Mouse (Mus musculus): ENCODE data around the gene Zfp750. TPM values are rescaled to one million over a fixed set of nuclear protein-coding genes. Genes with fewer than 3 reads are reported as not detected.

Zfp750 gene
- total and polyA plus RNA-seq, 3 experiments: 0.06 to 0.08 TPM; not detected in 1

DNA sequence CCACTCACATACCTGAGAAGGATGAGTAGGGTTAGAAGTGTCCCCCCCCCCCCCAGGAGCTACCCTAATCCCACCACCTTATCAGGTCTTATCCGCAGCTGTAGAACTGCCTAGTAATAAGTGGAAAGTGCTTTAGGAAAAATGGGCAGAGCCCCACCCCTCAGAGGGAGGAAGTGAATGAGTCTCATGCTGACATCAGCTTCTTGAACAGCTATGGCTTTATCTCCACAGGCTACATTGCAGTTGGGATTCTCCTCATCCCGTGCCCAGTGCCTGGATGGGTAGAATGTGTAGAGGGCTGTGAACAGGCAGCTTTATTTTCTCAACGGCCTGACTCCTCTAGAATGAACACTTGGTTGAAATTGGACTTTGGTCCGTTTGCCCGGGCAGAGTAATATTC is 28.1 kb upstream of the Zfp750 start:
- Histone ChIP-seq H3K9me3 (replicated peaks; ENCODE audit: insufficient read depth, low read length) (no peaks in the 10 kb centered on the region), H3K79me2 (ENCODE audit: control insufficient read depth, insufficient read depth, low read length, poor library complexity) (no peaks in the 10 kb centered on the region), H3K27ac (ENCODE audit: control insufficient read depth, low read depth, low read length) (peak overlapping the region; percentile 45), H3K27me3 (ENCODE audit: control insufficient read depth in 1 of 2, insufficient read depth in 2 of 2, low read length in 2 of 2) (no peaks in the 10 kb centered on the region), H3K4me1 (ENCODE audit: control insufficient read depth in 1 of 2, insufficient read depth in 2 of 2, low read length in 2 of 2) (peaks cover 32 to 33% of the 10 kb centered on the region in 2 experiments), H3K4me3 (ENCODE audit: control insufficient read depth in 1 of 2, insufficient read depth in 1 of 2, low read depth in 2 of 2, low read length in 2 of 2) (no peak overlapping the region), H3K9ac (ENCODE audit: control insufficient read depth, low read depth, low read length, poor library complexity, severe bottlenecking) (no peak overlapping the region), H3K36me3 (ENCODE audit: control insufficient read depth in 1 of 2, insufficient read depth in 2 of 2, low read length in 2 of 2) (peaks cover 2 to 21% of the 10 kb centered on the region in 2 experiments; a peak in 2 of 4 replicates)
- peak; percentile 68 for DNase-seq (ENCODE audit: low read depth, low spot score)
- TF ChIP-seq POLR2AphosphoS5 (IDR thresholded peaks at IDR 0.05; ENCODE audit: borderline replicate concordance, low read depth, low read length) (no peak), BHLHE40 (IDR thresholded peaks at IDR 0.05; ENCODE audit: borderline replicate concordance, low read depth, low read length) (peak; percentile 61; the same call in 1 of the 2 replicates), NELFE (IDR thresholded peaks at IDR 0.05; ENCODE audit: low read depth, low read length) (no peak), MAZ (IDR thresholded peaks at IDR 0.05; ENCODE audit: low read depth, low read length) (no peak), E2F4 (IDR thresholded peaks at IDR 0.05; ENCODE audit: borderline replicate concordance, low read depth, low read length) (no peak), SMC3 (IDR thresholded peaks at IDR 0.05; ENCODE audit: low read depth, low read length) (no peak), CHD1 (IDR thresholded peaks at IDR 0.05; ENCODE audit: low read depth, low read length) (no peak), ZNF384 (IDR thresholded peaks at IDR 0.05; ENCODE audit: low read depth, low read length) (no peak), TAL1 (IDR thresholded peaks at IDR 0.05; ENCODE audit: low read length) (peak; percentile 25; the same call in 1 of the 2 replicates), CHD2 (IDR thresholded peaks at IDR 0.05; ENCODE audit: low read length) (no peak), ZC3H11A (IDR thresholded peaks at IDR 0.05; ENCODE audit: low read depth, low read length) (no peak), KAT2A (conservative IDR thresholded peaks at IDR 0.05; ENCODE audit: low read depth, low read length) (no peak), RCOR1 (IDR thresholded peaks at IDR 0.05; ENCODE audit: low read depth, low read length) (no peak), MYB (IDR thresholded peaks at IDR 0.05; ENCODE audit: low read depth, low read length) (no peak), JUND (IDR thresholded peaks at IDR 0.05; ENCODE audit: low read depth, low read length) (no peak), GABPA (IDR thresholded peaks at IDR 0.05; ENCODE audit: low read depth, low read length) (no peak), POLR2A (IDR thresholded peaks at IDR 0.05; ENCODE audit: control insufficient read depth in 1 of 2, insufficient read depth in 1 of 2, low read depth in 1 of 2, low read length in 2 of 2, poor library complexity in 1 of 2) (no peak), EP300 (IDR thresholded peaks at IDR 0.05; ENCODE audit: low read depth in 1 of 2, low read length in 2 of 2) (peak in 1 of 2 experiments; percentile 44; a peak in 2 of 4 replicates), ZKSCAN1 (IDR thresholded peaks at IDR 0.05; ENCODE audit: low read depth, low read length) (no peak), USF2 (IDR thresholded peaks at IDR 0.05; ENCODE audit: borderline replicate concordance in 1 of 2, insufficient read depth in 1 of 2, low read depth in 1 of 2, low read length in 2 of 2) (no peak), ZMIZ1 (IDR thresholded peaks at IDR 0.05; ENCODE audit: low read depth, low read length) (no peak), TBP (IDR thresholded peaks at IDR 0.05; ENCODE audit: low read depth, low read length) (no peak), SIN3A (IDR thresholded peaks at IDR 0.05; ENCODE audit: low read length) (no peak), HCFC1 (IDR thresholded peaks at IDR 0.05; ENCODE audit: low read depth, low read length) (no peak), USF1 (IDR thresholded peaks at IDR 0.05; ENCODE audit: low read depth, low read length) (no peak), UBTF (IDR thresholded peaks at IDR 0.05; ENCODE audit: borderline replicate concordance, insufficient read depth, low read depth, low read length) (no peak), ETS1 (IDR thresholded peaks at IDR 0.05; ENCODE audit: low read depth, low read length) (peak; percentile 66), MAFK (IDR thresholded peaks at IDR 0.05; ENCODE audit: borderline replicate concordance, low read depth, low read length) (peak; percentile 57; the same call in 1 of the 2 replicates), RAD21 (IDR thresholded peaks at IDR 0.05; ENCODE audit: low read depth, low read length) (no peak), MAX (IDR thresholded peaks at IDR 0.05; ENCODE audit: low read length) (no peak), TCF12 (IDR thresholded peaks at IDR 0.05; ENCODE audit: low read depth, low read length) (peak; percentile 37; the same call in 1 of the 2 replicates), ELF1 (IDR thresholded peaks at IDR 0.05; ENCODE audit: low read depth, low read length) (no peak), NRF1 (IDR thresholded peaks at IDR 0.05; ENCODE audit: insufficient read depth, low read depth, low read length, poor library complexity, severe bottlenecking) (no peak), MEF2A (IDR thresholded peaks at IDR 0.05; ENCODE audit: extremely low read depth, insufficient replicate concordance, low read depth, low read length, poor library complexity, severe bottlenecking) (no peak), GATA1 (IDR thresholded peaks at IDR 0.05; ENCODE audit: low read depth, low read length) (no peak), MYC (IDR thresholded peaks at IDR 0.05; ENCODE audit: low read depth, low read length) (no peak), MXI1 (IDR thresholded peaks at IDR 0.05; ENCODE audit: low read depth, low read length) (no peak), POLR2AphosphoS2 (IDR thresholded peaks at IDR 0.05; ENCODE audit: low read length) (no peak)
